Mouse (Mus musculus) brain, embryonic 14.5 days (tissue): Measurements from ENCODE around the gene Nnmt.

Source experiments
- CTCF ChIP-seq: fragments of 200-500 bp; IDR thresholded peaks from 2 replicates; pipeline ENCODE4 v1.5.1; 2012; ENCODE audit warnings: inconsistent platforms, mild to moderate bottlenecking, moderate library complexity, borderline replicate concordance; ENCODE audit not compliant: insufficient read depth, insufficient read length; ENCODE audit errors: extremely low read depth
- POLR2A ChIP-seq: fragments of 200-500 bp; IDR thresholded peaks from 2 replicates; pipeline ENCODE4 v1.6.1; 2012; ENCODE audit warnings: mild to moderate bottlenecking, inconsistent platforms, borderline replicate concordance; ENCODE audit not compliant: poor library complexity, insufficient read depth, insufficient read length, severe bottlenecking; ENCODE audit errors: extremely low read depth

- TF ChIP-seq CTCF, result no peak
- TF ChIP-seq POLR2A, result no peak
These were observed 42.8 kb upstream of the Nnmt start for GRCm38 (mm10) chr9:48647648-48648284.
